Mouse (Mus musculus) cerebellum, adult 2 months (tissue): ENCODE measurements around the gene Tmem161a.

ENCODE experiments used
- CTCF ChIP-seq: fragments of 200-500 bp; IDR thresholded peaks from 2 replicates; pipeline ENCODE4 v1.5.1; 2011; ENCODE audit warnings: low read depth, mild to moderate bottlenecking, control low read depth, low read length, moderate library complexity, borderline replicate concordance; ENCODE audit not compliant: insufficient read depth
- POLR2A ChIP-seq: fragments of 200-500 bp; IDR thresholded peaks from 2 replicates; pipeline ENCODE4 v1.6.1; 2011; ENCODE audit warnings: low read length, control low read depth, borderline replicate concordance; ENCODE audit not compliant: insufficient read depth

GRCm38 (mm10) chr8:70170116-70170515 is 2.0 kb upstream of the Tmem161a start:
- TF ChIP-seq POLR2A = no peak
- TF ChIP-seq CTCF = no peak
